Mouse (Mus musculus) limb, embryonic 11.5 days (tissue): Measurements from ENCODE around the gene Prps1l3. TPM values are rescaled to one million over a fixed set of nuclear protein-coding genes. Genes with fewer than 3 reads are reported as not detected.

Source experiments
- ATAC-seq: fragments of 200-750 bp; cut with Nextera tagmentation; 2 replicates; pipeline ENCODE4 v1.8.0; 2017; ENCODE audit warnings: low read depth; ENCODE audit not compliant: insufficient number of reproducible peaks, low FRiP score, low TSS enrichment
- DNase-seq: peaks from one replicate; pipeline ENCODE4 v3.0.0-alpha.2; 2015; ENCODE audit warnings: low spot score
- H3K27ac ChIP-seq: fragments of 300-500 bp; sonication (generic); replicated peaks from 2 replicates; pipeline ENCODE4 v1.5.1; 2014; ENCODE audit warnings: low read depth, mild to moderate bottlenecking, low read length
- H3K27me3 ChIP-seq: fragments of 300-500 bp; sonication (generic); 2 replicates; pipeline ENCODE4 v1.6.1; 2014; ENCODE audit warnings: mild to moderate bottlenecking, low read length, mixed read lengths; ENCODE audit not compliant: control insufficient read depth, insufficient read depth
- H3K36me3 ChIP-seq: fragments of 300-500 bp; sonication (generic); 2 replicates; pipeline ENCODE4 v1.6.1; 2014; ENCODE audit warnings: mild to moderate bottlenecking, low read length, moderate library complexity, mixed read lengths; ENCODE audit not compliant: control insufficient read depth, insufficient read depth
- H3K4me1 ChIP-seq: fragments of 300-500 bp; sonication (generic); 2 replicates; pipeline ENCODE4 v1.6.1; 2014; ENCODE audit warnings: low read length, mixed read lengths; ENCODE audit not compliant: control insufficient read depth, insufficient read depth
- H3K4me2 ChIP-seq: fragments of 300-500 bp; sonication (generic); 2 replicates; pipeline ENCODE4 v1.6.1; 2014; ENCODE audit warnings: low read depth, mild to moderate bottlenecking, moderate library complexity; ENCODE audit not compliant: severe bottlenecking
- H3K4me3 ChIP-seq: fragments of 300-500 bp; sonication (generic); 2 replicates; pipeline ENCODE4 v1.5.1; 2014; ENCODE audit warnings: low read depth, low read length
- H3K9ac ChIP-seq: fragments of 300-500 bp; sonication (generic); 2 replicates; pipeline ENCODE4 v1.6.1; 2014; ENCODE audit warnings: mild to moderate bottlenecking, low read length
- H3K9me3 ChIP-seq: fragments of 300-500 bp; sonication (generic); 2 replicates; pipeline ENCODE4 v1.6.1; 2016; ENCODE audit warnings: low read length; ENCODE audit not compliant: control insufficient read depth
- WGBS: fragments of 180-500 bp; shearing (Covaris S2); extraction: QIAGEN DNeasy Blood & Tissue Kit; methylation state at CpG from one replicate; pipeline ENCODE4 v1.1.7; 2014; 5-methylcytosine and 5-hydroxymethylcytosine counted together
- polyA plus RNA-seq: library from polyadenylated mRNA; unstranded; fragments of >200 nt; fragmentation: Nextera tagmentation; extraction: Ambion mirVana; gene quantifications from 2 replicates; pipeline ENCODE4 v1.2.1, GENCODE M21; 2014

Gene Prps1l3
- polyA plus RNA-seq, 1 experiment from 2014 or later = 93.8 TPM

- H3K36me3 ChIP-seq = no peaks in the 10 kb centered on the region
- H3K4me2 ChIP-seq = no peak overlapping the region
- no peaks in the 10 kb centered on the region for H3K27me3 ChIP-seq
- WGBS = 86% methylated on average over 3 of the region's 8 CpGs
- H3K4me1 ChIP-seq = no peaks in the 10 kb centered on the region
- ATAC-seq (no peak), DNase-seq (no peak)
- H3K9me3 ChIP-seq = no peaks in the 10 kb centered on the region
- no peak overlapping the region for H3K4me3 ChIP-seq
- H3K9ac ChIP-seq = no peak overlapping the region
- H3K27ac ChIP-seq = no peak overlapping the region
Measured at GRCm38 (mm10) chr12:57227776-57228175, 2.4 kb upstream of the Prps1l3 start.

GRCm38 (mm10) chr12:57229703-57230102, 509 bp upstream of the Prps1l3 start:
- Histone ChIP-seq H3K4me1 (no peaks in the 10 kb centered on the region), H3K36me3 (no peaks in the 10 kb centered on the region), H3K4me3 (peak overlapping the region; percentile 62), H3K27me3 (no peaks in the 10 kb centered on the region), H3K4me2 (peak overlapping the region; percentile 60), H3K27ac (no peak overlapping the region), H3K9ac (peak overlapping the region; percentile 62), H3K9me3 (no peaks in the 10 kb centered on the region)
- no peak for DNase-seq
- ATAC-seq = no peak
- WGBS = 41% methylated on average over 4 of the region's 4 CpGs

- ATAC-seq (no peak), DNase-seq (peak; percentile 34)
- Histone ChIP-seq H3K4me2 (peak overlapping the region; percentile 60), H3K9me3 (no peaks in the 10 kb centered on the region), H3K9ac (peak overlapping the region; percentile 94; the same call in 1 of the 2 replicates), H3K36me3 (no peaks in the 10 kb centered on the region), H3K4me1 (no peaks in the 10 kb centered on the region), H3K4me3 (peak overlapping the region; percentile 62), H3K27ac (no peak overlapping the region), H3K27me3 (no peaks in the 10 kb centered on the region)
- WGBS = 77% methylated on average over 14 of the region's 14 CpGs
Measured at GRCm38 (mm10) chr12:57231085-57231875, 1.1 kb downstream of the Prps1l3 start.

- no peaks in the 10 kb centered on the region for H3K27me3 ChIP-seq
- H3K4me2 ChIP-seq = no peak overlapping the region
- H3K9ac ChIP-seq = no peak overlapping the region
- H3K4me3 ChIP-seq = no peak overlapping the region
- no peak overlapping the region for H3K27ac ChIP-seq
- H3K36me3 ChIP-seq = no peaks in the 10 kb centered on the region
- ATAC-seq (no peak), DNase-seq (no peak)
- H3K9me3 ChIP-seq = no peaks in the 10 kb centered on the region
- H3K4me1 ChIP-seq = no peaks in the 10 kb centered on the region
- WGBS = 87% methylated on average over 5 of the region's 5 CpGs
Measured at GRCm38 (mm10) chr12:57233386-57233785, 3.2 kb downstream of the Prps1l3 start.

- Histone ChIP-seq H3K4me3 (no peak overlapping the region), H3K9me3 (no peaks in the 10 kb centered on the region), H3K4me2 (no peak overlapping the region), H3K4me1 (no peaks in the 10 kb centered on the region), H3K36me3 (peaks cover 4% of the 10 kb centered on the region; the same call in 1 of the 2 replicates), H3K27ac (no peak overlapping the region), H3K9ac (no peak overlapping the region), H3K27me3 (no peaks in the 10 kb centered on the region)
- WGBS = 94% methylated on average over 5 of the region's 5 CpGs
- ATAC-seq (no peak), DNase-seq (no peak)
Measured at GRCm38 (mm10) chr12:57243671-57244495, 13.7 kb downstream of the Prps1l3 start.

GRCm38 (mm10) chr12:57258572-57258971, 28.4 kb downstream of the Prps1l3 start:
- WGBS = 79% methylated on average over 2 of the region's 2 CpGs
- DNase-seq (no peak), ATAC-seq (no peak)
- Histone ChIP-seq H3K4me2 (no peak overlapping the region), H3K27ac (no peak overlapping the region), H3K9ac (no peak overlapping the region), H3K27me3 (no peaks in the 10 kb centered on the region), H3K9me3 (no peaks in the 10 kb centered on the region), H3K4me3 (no peak overlapping the region), H3K4me1 (no peaks in the 10 kb centered on the region), H3K36me3 (no peaks in the 10 kb centered on the region)

GRCm38 (mm10) chr12:57275456-57275855, 45.2 kb downstream of the Prps1l3 start:
- Histone ChIP-seq H3K36me3 (no peaks in the 10 kb centered on the region), H3K9me3 (no peaks in the 10 kb centered on the region), H3K4me3 (no peak overlapping the region), H3K9ac (no peak overlapping the region), H3K4me2 (no peak overlapping the region), H3K4me1 (no peaks in the 10 kb centered on the region), H3K27me3 (no peaks in the 10 kb centered on the region), H3K27ac (no peak overlapping the region)
- DNase-seq = no peak
- 72% methylated on average over 1 of the region's 1 CpGs for WGBS
- ATAC-seq = no peak

- no peaks in the 10 kb centered on the region for H3K27me3 ChIP-seq
- no peak overlapping the region for H3K4me2 ChIP-seq
- H3K4me1 ChIP-seq = no peaks in the 10 kb centered on the region
- WGBS = 39% methylated on average over 3 of the region's 3 CpGs
- DNase-seq = no peak
- H3K27ac ChIP-seq = no peak overlapping the region
- no peaks in the 10 kb centered on the region for H3K36me3 ChIP-seq
- H3K9ac ChIP-seq = no peak overlapping the region
- no peaks in the 10 kb centered on the region for H3K9me3 ChIP-seq
- no peak overlapping the region for H3K4me3 ChIP-seq
- no peak for ATAC-seq
Measured at GRCm38 (mm10) chr12:57281155-57282114, 51.2 kb downstream of the Prps1l3 start.
